Mouse (Mus musculus): Measurements from ENCODE around the gene Enoph1. TPM values are rescaled to one million over a fixed set of nuclear protein-coding genes. Genes with fewer than 3 reads are reported as not detected.

Enoph1 gene
- polyA plus RNA-seq, 1 experiment from 2014 or later: 43.4 TPM

DNA sequence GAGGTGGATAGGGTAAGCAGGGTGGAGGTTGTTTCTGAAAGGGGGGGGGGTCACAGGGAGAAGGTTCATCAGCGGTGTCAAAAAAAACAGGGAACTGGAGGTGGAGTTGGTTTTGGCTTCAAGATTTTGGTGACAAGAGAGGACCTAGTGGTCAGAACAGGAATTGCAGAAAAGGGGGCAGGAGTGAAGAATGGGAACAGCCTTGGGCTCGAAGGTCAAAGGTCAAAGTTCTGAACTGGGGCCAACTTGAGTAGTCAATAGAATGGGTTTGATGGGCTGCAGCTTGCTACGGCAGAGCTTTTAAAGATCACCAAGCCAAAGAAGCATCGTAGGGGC is 32.8 kb upstream of the Enoph1 start:
- Histone ChIP-seq H3K9ac (replicated peaks; ENCODE audit: low read length) (no peak overlapping the region), H3K4me3 (replicated peaks; ENCODE audit: low read depth, low read length) (no peak overlapping the region), H3K9me3 (ENCODE audit: control insufficient read depth, low read length) (no peaks in the 10 kb centered on the region), H3K36me3 (ENCODE audit: control insufficient read depth, insufficient read depth, low read length) (no peaks in the 10 kb centered on the region), H3K27me3 (ENCODE audit: control insufficient read depth, insufficient read depth, low read length) (no peaks in the 10 kb centered on the region), H3K27ac (replicated peaks; ENCODE audit: low read depth, low read length) (no peak overlapping the region), H3K4me1 (ENCODE audit: control insufficient read depth, insufficient read depth, low read length) (no peaks in the 10 kb centered on the region), H3K4me2 (ENCODE audit: low read length) (no peak overlapping the region)
- ATAC-seq (ENCODE audit: low FRiP score, low TSS enrichment) (no peak), DNase-seq (no peak)
- 84% methylated on average over 4 of the region's 4 CpGs for WGBS

GRCm38 (mm10) chr5:100008485-100008884 is 31.3 kb upstream of the Enoph1 start:
- ATAC-seq (ENCODE audit: low FRiP score, low TSS enrichment): no peak
- DNase-seq: no peak
- H3K9ac ChIP-seq (replicated peaks; ENCODE audit: low read length): no peak overlapping the region
- H3K27me3 ChIP-seq (ENCODE audit: control insufficient read depth, insufficient read depth, low read length): no peaks in the 10 kb centered on the region
- H3K4me2 ChIP-seq (ENCODE audit: low read length): no peak overlapping the region
- H3K4me1 ChIP-seq (ENCODE audit: control insufficient read depth, insufficient read depth, low read length): no peaks in the 10 kb centered on the region
- no peak overlapping the region for H3K27ac ChIP-seq (replicated peaks; ENCODE audit: low read depth, low read length)
- no peaks in the 10 kb centered on the region for H3K36me3 ChIP-seq (ENCODE audit: control insufficient read depth, insufficient read depth, low read length)
- H3K4me3 ChIP-seq (replicated peaks; ENCODE audit: low read depth, low read length): no peak overlapping the region
- WGBS: 62% methylated on average over 3 of the region's 3 CpGs
- H3K9me3 ChIP-seq (ENCODE audit: control insufficient read depth, low read length): no peaks in the 10 kb centered on the region

DNA sequence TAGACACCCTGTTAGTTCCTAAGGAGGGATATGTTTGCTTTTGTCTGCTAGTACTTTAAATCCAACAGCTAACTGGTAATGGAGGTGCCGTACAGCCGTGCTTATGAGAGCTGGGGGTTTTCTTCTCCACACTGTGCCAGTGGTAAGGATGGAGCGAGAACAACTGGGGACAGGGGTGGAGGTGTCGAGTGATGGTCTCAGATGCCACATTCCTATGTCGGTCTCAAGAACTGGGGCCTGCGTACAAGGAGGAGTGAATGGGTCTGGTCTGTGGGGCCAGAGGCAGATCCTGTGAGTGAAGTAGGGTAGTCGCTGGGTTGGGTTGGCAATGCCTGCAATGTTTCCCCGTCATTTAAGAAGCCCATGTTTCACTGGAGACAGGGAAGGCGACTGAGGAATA is 27.2 kb upstream of the Enoph1 start:
- no peak for ATAC-seq (ENCODE audit: low FRiP score, low TSS enrichment)
- Histone ChIP-seq H3K4me1 (ENCODE audit: control insufficient read depth, insufficient read depth, low read length) (no peaks in the 10 kb centered on the region), H3K9ac (replicated peaks; ENCODE audit: low read length) (no peak overlapping the region), H3K4me2 (ENCODE audit: low read length) (no peak overlapping the region), H3K4me3 (replicated peaks; ENCODE audit: low read depth, low read length) (no peak overlapping the region), H3K27me3 (ENCODE audit: control insufficient read depth, insufficient read depth, low read length) (no peaks in the 10 kb centered on the region), H3K27ac (replicated peaks; ENCODE audit: low read depth, low read length) (no peak overlapping the region), H3K9me3 (ENCODE audit: control insufficient read depth, low read length) (no peaks in the 10 kb centered on the region), H3K36me3 (ENCODE audit: control insufficient read depth, insufficient read depth, low read length) (no peaks in the 10 kb centered on the region)
- DNase-seq: no peak
- WGBS: 92% methylated on average over 9 of the region's 9 CpGs

- H3K4me2 ChIP-seq (ENCODE audit: low read length): no peak overlapping the region
These were observed 19.7 kb upstream of the Enoph1 start for GRCm38 (mm10) chr5:100020089-100020488.

DNA sequence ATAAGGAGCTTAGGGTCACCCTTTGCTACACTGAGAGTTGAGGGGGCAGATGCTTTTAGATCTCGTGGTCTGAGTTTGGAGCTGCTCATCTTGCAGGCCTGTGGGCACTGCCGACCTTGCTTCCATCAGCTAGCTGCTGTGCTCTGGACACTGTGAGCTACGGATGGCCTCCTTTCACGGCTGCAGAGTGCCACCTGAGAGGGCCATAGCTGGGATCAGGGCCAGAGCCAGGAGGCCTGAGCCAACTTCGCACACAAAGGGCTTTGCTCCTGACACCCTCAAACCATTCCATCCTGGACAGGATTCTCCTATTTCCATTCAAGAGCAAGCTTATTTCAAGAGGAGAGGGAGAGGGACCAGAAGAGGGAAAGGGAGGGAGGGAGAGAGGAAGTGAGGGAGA is 15.4 kb upstream of the Enoph1 start:
- ATAC-seq (ENCODE audit: low FRiP score, low TSS enrichment) (no peak), DNase-seq (no peak)
- H3K4me3 ChIP-seq (replicated peaks; ENCODE audit: low read depth, low read length): no peak overlapping the region
- no peak overlapping the region for H3K9ac ChIP-seq (replicated peaks; ENCODE audit: low read length)
- no peaks in the 10 kb centered on the region for H3K27me3 ChIP-seq (ENCODE audit: control insufficient read depth, insufficient read depth, low read length)
- H3K36me3 ChIP-seq (ENCODE audit: control insufficient read depth, insufficient read depth, low read length): no peaks in the 10 kb centered on the region
- no peak overlapping the region for H3K4me2 ChIP-seq (ENCODE audit: low read length)
- WGBS: 80% methylated on average over 5 of the region's 5 CpGs
- no peaks in the 10 kb centered on the region for H3K4me1 ChIP-seq (ENCODE audit: control insufficient read depth, insufficient read depth, low read length)
- H3K27ac ChIP-seq (replicated peaks; ENCODE audit: low read depth, low read length): no peak overlapping the region
- H3K9me3 ChIP-seq (ENCODE audit: control insufficient read depth, low read length): no peaks in the 10 kb centered on the region

More at GRCm38 (mm10) chr5:100020089-100020488, 19.7 kb upstream of the Enoph1 start:
- Histone ChIP-seq H3K27me3 (ENCODE audit: control insufficient read depth, insufficient read depth, low read length) (no peaks in the 10 kb centered on the region), H3K36me3 (ENCODE audit: control insufficient read depth, insufficient read depth, low read length) (no peaks in the 10 kb centered on the region), H3K9ac (replicated peaks; ENCODE audit: low read length) (no peak overlapping the region), H3K4me1 (ENCODE audit: control insufficient read depth, insufficient read depth, low read length) (no peaks in the 10 kb centered on the region), H3K4me3 (replicated peaks; ENCODE audit: low read depth, low read length) (no peak overlapping the region), H3K9me3 (ENCODE audit: control insufficient read depth, low read length) (no peaks in the 10 kb centered on the region), H3K27ac (replicated peaks; ENCODE audit: low read depth, low read length) (no peak overlapping the region)
- ATAC-seq (ENCODE audit: low FRiP score, low TSS enrichment): no peak
- DNase-seq: no peak

- H3K27me3 ChIP-seq (ENCODE audit: control insufficient read depth, insufficient read depth, low read length): no peaks in the 10 kb centered on the region
- no peak overlapping the region for H3K4me3 ChIP-seq (replicated peaks; ENCODE audit: low read depth, low read length)
- no peaks in the 10 kb centered on the region for H3K4me1 ChIP-seq (ENCODE audit: control insufficient read depth, insufficient read depth, low read length)
- DNase-seq (no peak), ATAC-seq (ENCODE audit: low FRiP score, low TSS enrichment) (no peak)
- no peaks in the 10 kb centered on the region for H3K9me3 ChIP-seq (ENCODE audit: control insufficient read depth, low read length)
- H3K4me2 ChIP-seq (ENCODE audit: low read length): no peak overlapping the region
- H3K36me3 ChIP-seq (ENCODE audit: control insufficient read depth, insufficient read depth, low read length): no peaks in the 10 kb centered on the region
- H3K27ac ChIP-seq (replicated peaks; ENCODE audit: low read depth, low read length): no peak overlapping the region
- WGBS: 76% methylated on average over 1 of the region's 1 CpGs
- no peak overlapping the region for H3K9ac ChIP-seq (replicated peaks; ENCODE audit: low read length)
These were observed 14.9 kb upstream of the Enoph1 start for GRCm38 (mm10) chr5:100024868-100025267.

DNA sequence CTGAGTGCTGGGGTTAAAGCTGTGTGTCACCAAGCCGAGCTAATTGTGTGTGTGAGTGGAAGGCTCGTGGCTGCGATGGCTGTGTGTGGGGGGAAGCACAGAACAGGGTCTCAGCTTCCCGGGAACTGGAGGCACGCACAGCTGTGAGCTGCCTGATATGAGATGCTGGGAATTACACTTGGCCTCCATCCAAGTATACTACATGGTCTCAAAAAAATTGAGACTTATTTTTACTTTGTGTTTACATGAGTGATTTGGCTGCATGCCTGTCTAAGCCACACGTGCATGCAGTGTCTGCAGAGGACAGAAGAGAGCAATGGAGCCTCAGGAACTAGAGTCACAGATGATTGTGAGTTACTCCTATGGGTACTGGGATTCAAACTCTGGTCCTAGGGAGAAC is 9.7 kb upstream of the Enoph1 start:
- DNase-seq: peak; percentile 74
- H3K36me3 ChIP-seq (ENCODE audit: control insufficient read depth, insufficient read depth, low read length): peaks cover 40% of the 10 kb centered on the region

DNA sequence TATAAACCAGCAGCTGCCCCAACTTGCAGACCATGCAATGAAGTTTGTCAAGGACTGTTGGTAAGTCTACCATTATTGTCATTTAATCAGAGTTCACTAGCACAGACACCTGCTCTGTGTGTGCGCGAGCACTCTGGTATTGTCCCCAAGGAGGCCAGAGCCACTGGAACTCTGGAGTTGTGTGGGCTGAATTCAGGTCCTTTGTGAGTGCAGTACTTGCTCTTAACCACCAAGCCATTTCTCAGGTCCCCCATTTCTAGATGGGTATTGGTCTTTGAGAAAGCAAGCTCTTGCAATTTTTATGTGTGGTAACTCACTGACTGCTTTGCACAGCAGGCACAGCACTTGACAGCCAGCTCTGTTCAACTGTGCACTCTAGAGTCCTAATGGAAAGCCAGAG is 7.7 kb upstream of the Enoph1 start:
- no peak for ATAC-seq (ENCODE audit: low FRiP score, low TSS enrichment)
- no peaks in the 10 kb centered on the region for H3K9me3 ChIP-seq (ENCODE audit: control insufficient read depth, low read length)
- H3K36me3 ChIP-seq (ENCODE audit: control insufficient read depth, insufficient read depth, low read length): peaks cover 57% of the 10 kb centered on the region
- no peak overlapping the region for H3K9ac ChIP-seq (replicated peaks; ENCODE audit: low read length)
- H3K27me3 ChIP-seq (ENCODE audit: control insufficient read depth, insufficient read depth, low read length): no peaks in the 10 kb centered on the region
- H3K4me3 ChIP-seq (replicated peaks; ENCODE audit: low read depth, low read length): no peak overlapping the region
- no peak overlapping the region for H3K27ac ChIP-seq (replicated peaks; ENCODE audit: low read depth, low read length)
- no peak overlapping the region for H3K4me2 ChIP-seq (ENCODE audit: low read length)
- H3K4me1 ChIP-seq (ENCODE audit: control insufficient read depth, insufficient read depth, low read length): peaks cover 12% of the 10 kb centered on the region
- DNase-seq: no peak
- WGBS: 78% methylated on average over 2 of the region's 2 CpGs

More for the DNA sequence above, 9.7 kb upstream of the Enoph1 start:
- no peak overlapping the region for H3K9ac ChIP-seq (replicated peaks; ENCODE audit: low read length)
- H3K4me3 ChIP-seq (replicated peaks; ENCODE audit: low read depth, low read length): no peak overlapping the region
- H3K9me3 ChIP-seq (ENCODE audit: control insufficient read depth, low read length): no peaks in the 10 kb centered on the region
- no peak overlapping the region for H3K27ac ChIP-seq (replicated peaks; ENCODE audit: low read depth, low read length)
- H3K27me3 ChIP-seq (ENCODE audit: control insufficient read depth, insufficient read depth, low read length): no peaks in the 10 kb centered on the region
- ATAC-seq (ENCODE audit: low FRiP score, low TSS enrichment): peak; percentile 80
- H3K4me2 ChIP-seq (ENCODE audit: low read length): no peak overlapping the region
- H3K4me1 ChIP-seq (ENCODE audit: control insufficient read depth, insufficient read depth, low read length): no peaks in the 10 kb centered on the region
- 35% methylated on average over 6 of the region's 6 CpGs for WGBS

DNA sequence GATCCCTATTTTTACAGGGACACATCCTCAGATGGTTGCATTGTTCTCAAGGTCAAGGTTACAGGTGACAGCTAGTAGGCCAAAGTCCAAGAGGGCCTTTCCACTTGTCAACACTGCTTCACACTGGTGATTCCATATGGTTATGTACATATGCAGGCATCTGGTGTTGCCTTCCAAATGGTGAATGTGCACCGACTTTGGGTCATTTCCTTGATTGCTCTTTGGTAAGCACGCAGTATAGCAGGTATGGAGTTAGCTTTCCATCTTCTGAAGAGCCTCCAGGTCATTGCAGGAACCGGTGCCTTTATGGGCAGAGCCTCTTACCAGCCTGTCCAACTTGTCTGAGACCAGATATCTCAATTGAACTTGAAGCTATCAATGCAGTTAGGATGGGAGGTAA is 7.1 kb upstream of the Enoph1 start:
- no peaks in the 10 kb centered on the region for H3K27me3 ChIP-seq (ENCODE audit: control insufficient read depth, insufficient read depth, low read length)
- H3K9ac ChIP-seq (replicated peaks; ENCODE audit: low read length): no peak overlapping the region
- no peak overlapping the region for H3K4me3 ChIP-seq (replicated peaks; ENCODE audit: low read depth, low read length)
- WGBS: 75% methylated on average over 3 of the region's 3 CpGs
- H3K27ac ChIP-seq (replicated peaks; ENCODE audit: low read depth, low read length): no peak overlapping the region
- no peak overlapping the region for H3K4me2 ChIP-seq (ENCODE audit: low read length)
- H3K36me3 ChIP-seq (ENCODE audit: control insufficient read depth, insufficient read depth, low read length): peaks cover 57% of the 10 kb centered on the region
- H3K9me3 ChIP-seq (ENCODE audit: control insufficient read depth, low read length): no peaks in the 10 kb centered on the region
- H3K4me1 ChIP-seq (ENCODE audit: control insufficient read depth, insufficient read depth, low read length): peaks cover 17% of the 10 kb centered on the region
- ATAC-seq (ENCODE audit: low FRiP score, low TSS enrichment) (no peak), DNase-seq (no peak)
